Mouse (Mus musculus) right cerebral cortex, postnatal 14 days (tissue): Measurements from ENCODE around the gene Atp5k.

Source experiments
- DNase-seq: peaks from one replicate; pipeline ENCODE4 v3.0.0; 2022

Gene Atp5k

DNA sequence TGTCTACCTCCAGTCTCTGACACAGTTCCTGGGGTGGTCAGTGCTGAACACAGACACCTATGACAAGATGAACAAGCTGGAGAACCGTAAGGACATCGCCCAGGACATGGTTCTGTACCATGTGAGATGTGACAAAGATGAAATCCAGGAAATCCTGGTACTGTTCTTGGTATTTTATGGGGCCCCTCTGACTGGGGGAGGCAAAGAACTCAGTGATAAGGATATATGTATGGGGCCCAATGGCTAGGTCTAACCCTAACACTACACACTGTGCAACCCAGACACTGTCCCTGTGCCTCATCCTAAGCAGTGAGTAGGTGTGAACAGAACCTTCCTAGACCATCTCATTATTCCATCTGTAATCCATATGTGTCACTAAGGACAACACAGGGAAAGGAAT is 10.8 kb downstream of the Atp5k start:
- no peak for DNase-seq

DNA sequence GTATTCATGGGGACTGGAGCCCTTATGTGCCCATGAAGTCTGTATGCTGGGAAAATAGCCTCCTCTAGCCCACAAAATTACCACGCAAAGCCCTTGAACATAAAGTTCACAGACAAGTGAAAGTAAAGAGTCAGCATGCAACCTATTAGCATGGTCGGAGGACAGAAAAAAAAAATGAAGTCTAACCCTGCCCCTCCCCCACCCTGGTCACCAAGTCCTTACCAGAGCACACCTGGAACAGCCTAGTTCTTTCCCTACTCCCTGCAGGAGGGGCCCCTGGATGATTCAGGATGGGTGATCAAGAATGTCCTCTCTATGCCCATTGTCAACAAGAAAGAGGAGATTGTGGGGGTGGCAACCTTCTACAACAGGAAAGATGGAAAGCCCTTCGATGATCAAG is 11.5 kb downstream of the Atp5k start:
- DNase-seq, result no peak

DNA sequence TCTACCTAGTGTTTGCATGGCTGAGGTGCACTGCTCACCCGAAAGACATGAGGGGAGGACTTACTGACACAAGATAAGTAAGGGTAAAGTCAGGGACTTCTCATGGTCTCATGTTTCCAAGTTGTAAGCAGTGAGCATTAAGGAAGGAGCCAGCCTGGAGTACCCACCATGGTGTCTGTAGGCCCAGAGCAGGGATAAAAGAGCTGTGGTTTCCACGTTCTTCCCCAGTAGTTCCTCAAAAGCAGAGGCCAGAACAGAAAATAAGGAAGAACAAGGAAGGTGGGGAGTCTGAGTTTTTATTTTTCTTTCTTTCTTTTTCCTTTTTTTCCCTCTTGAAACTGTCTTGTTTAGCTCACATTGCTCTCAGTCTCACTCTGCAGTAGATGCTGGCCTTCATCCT is 19.5 kb downstream of the Atp5k start:
- no peak for DNase-seq

DNA sequence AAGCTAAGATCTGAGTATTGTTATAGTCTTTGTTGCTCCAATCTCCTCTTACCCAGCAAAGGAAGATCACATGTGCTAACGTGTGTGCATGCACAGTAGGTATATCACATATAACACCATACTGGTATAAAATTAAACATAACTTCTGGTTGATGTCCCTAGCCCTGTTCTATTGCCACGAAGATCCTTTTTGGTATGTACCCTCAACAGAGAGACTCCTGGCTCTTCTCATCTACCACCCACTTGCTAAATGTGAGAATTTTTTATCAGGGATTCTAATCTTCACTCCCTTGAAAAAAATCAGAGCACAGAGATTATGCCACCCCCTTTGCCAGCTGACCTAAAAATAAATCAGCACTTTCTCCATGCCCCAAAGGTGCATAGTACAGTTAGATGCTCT is 27.3 kb downstream of the Atp5k start:
- DNase-seq, result no peak

DNA sequence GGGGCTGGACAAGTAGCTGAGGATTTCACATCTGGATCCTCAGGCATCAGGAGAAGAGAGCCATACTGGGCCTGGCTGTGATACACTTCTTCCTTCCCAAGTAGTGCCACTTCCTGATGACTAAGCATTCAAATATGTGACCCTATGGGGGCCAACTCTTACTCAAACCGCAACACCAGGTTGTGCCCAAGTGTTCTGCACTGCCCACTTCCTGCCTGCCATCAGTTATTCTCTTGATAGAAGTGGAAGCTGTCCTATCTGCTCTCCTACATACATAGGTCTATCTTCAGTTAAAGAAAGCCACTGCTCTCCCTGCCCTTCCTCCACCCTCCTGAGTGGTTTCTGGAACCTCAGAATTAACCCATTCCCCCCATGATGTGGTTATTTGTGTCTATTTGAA is 28.8 kb downstream of the Atp5k start:
- DNase-seq, result no peak

DNA sequence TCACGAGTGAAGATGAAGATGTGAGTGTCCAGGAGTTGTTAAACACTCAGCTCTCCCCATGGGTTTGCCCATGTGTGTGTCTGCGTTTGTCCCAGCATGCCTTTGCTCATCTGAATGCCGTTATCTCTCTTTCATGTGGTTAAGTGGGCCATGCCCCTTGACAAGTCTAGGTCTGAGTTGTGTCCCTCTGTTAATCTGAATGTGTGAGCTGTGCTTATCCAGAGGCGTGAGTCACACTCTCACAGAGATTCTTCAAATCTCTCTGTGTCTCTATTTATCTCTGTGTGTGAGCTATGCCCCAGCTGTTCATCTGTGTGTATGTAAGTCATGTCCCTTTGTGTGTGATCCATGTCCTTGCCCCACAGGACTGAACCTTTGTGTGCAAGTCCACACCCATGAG is 30.8 kb downstream of the Atp5k start:
- no peak for DNase-seq

DNA sequence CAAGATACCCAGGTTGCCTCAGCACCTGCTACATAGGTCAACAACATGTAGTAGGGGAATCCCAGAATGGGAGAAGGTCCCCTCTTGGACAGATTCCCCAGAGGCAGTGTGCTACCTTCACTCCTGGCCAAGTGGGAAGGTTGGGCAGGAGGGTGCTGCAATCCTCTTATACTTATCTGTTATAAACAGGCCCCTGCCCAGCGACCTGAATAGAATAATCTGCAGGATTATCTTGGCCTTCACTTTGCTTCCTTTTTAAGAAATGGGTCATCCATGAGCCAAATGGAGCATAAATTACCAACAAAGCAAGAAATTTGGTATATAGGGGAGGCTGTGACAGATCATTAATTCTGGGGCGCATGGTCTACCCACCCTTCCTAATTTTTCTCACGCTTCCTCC is 44.5 kb downstream of the Atp5k start:
- DNase-seq, result no peak

DNA sequence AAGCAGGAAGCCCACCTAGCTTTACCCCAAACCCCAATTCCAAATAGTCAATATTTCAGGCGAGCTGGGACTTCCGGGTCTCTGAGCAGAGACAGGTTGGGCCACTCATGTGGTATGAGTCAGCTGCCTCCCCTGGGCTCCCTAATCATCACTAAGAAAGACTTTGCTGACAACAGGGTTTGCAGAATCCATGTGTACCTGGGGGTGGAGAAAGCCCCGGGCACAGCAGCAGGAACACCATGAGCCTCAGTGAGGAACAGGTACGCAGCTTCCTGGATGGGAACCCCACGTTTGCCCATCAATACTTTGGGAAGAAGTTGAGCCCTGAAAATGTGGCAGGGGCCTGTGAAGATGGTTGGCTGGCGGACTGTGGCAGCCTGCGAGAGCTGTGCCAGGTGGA is 46.0 kb downstream of the Atp5k start, which contains the start of gene Pde6b:
Gene Pde6b, plus strand, starts transcription at position 191 of the 400 bp plus-strand sequence.
- no peak for DNase-seq

DNA sequence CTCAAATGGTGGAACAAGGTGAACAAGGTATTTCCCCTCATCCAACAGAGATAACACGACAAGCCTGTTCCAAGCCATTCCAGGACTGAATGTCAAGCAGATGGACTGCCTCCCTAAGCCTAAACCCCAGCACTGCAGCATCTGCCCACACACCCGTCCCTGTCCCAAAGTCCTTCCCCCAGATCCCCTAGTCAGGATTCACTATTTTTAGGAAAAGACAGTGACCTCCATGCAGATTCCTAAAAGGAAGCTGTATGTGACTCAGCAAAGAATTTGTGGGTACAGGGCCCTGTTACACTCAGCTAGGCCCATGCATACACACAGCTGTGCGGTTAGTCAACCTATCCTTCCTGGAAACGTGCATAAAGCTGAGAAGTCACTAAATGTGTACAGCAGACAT is 47.8 kb downstream of the Atp5k start:
- DNase-seq, result no peak

DNA sequence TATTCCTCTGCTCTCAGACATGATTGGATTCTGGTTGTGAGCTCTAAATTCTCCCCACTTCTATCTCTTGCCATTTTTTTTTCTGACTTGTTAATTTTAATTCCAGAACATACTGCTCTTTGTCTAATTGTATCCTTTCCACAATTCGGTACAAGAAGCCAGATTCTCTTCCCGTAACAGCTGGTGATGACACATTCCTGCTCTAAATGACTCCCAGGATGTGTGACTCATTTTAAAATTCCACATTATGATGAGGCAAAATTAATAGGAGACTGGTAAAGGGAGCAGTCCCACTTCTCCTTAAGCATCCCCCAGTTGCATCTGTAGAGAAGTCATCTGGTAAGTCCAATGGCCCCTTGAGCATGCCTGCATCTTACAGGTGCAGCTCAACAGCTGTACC is 48.6 kb downstream of the Atp5k start:
- no peak for DNase-seq
